Mouse (Mus musculus) forebrain, embryonic 16.5 days (tissue): ENCODE data around the gene Dhrs4. TPM values are rescaled to one million over a fixed set of nuclear protein-coding genes. Genes with fewer than 3 reads are reported as not detected.

Experiments
- ATAC-seq: fragments of 200-750 bp; cut with Nextera tagmentation; 2 replicates; pipeline ENCODE4 v1.8.0; 2017; ENCODE audit warnings: mild to moderate bottlenecking, moderate library complexity
- H3K27ac ChIP-seq: fragments of 300-500 bp; sonication (generic); 2 replicates; pipeline ENCODE4 v1.5.1; 2014; ENCODE audit warnings: low read length, control low read depth
- H3K27me3 ChIP-seq: fragments of 300-500 bp; sonication (generic); replicated peaks from 2 replicates; pipeline ENCODE4 v1.6.1; 2014; ENCODE audit warnings: low read length; ENCODE audit not compliant: control insufficient read depth, insufficient read depth
- H3K36me3 ChIP-seq: fragments of 300-500 bp; sonication (generic); 2 replicates; pipeline ENCODE4 v1.6.1; 2014; ENCODE audit not compliant: control insufficient read depth, insufficient read depth
- H3K4me1 ChIP-seq: fragments of 300-500 bp; sonication (generic); replicated peaks from 2 replicates; pipeline ENCODE4 v1.6.1; 2014; ENCODE audit warnings: low read length; ENCODE audit not compliant: control insufficient read depth, insufficient read depth
- H3K4me2 ChIP-seq: fragments of 300-500 bp; sonication (generic); 2 replicates; pipeline ENCODE4 v1.6.1; 2014; ENCODE audit warnings: mild to moderate bottlenecking, low read length, control low read depth
- H3K4me3 ChIP-seq: fragments of 300-500 bp; sonication (generic); replicated peaks from 2 replicates; pipeline ENCODE4 v1.5.1; 2014; ENCODE audit warnings: mild to moderate bottlenecking, low read length, control low read depth
- H3K9ac ChIP-seq: fragments of 300-500 bp; sonication (generic); replicated peaks from 2 replicates; pipeline ENCODE4 v1.6.1; 2014; ENCODE audit warnings: low read depth, low read length, control low read depth
- H3K9me3 ChIP-seq: fragments of 300-500 bp; sonication (generic); 2 replicates; pipeline ENCODE4 v1.6.1; 2016; ENCODE audit warnings: low read length; ENCODE audit not compliant: control insufficient read depth
- whole genome bisulfite sequencing: fragments of 180-500 bp; shearing (Covaris S2); extraction: QIAGEN DNeasy Blood & Tissue Kit; methylation state at CpG from one replicate; pipeline ENCODE4 v1.1.7; 2014; 5-methylcytosine and 5-hydroxymethylcytosine counted together
- polyA plus RNA-seq: library from polyadenylated mRNA; unstranded; fragments of >200 nt; fragmentation: Nextera tagmentation; extraction: Ambion mirVana; gene quantifications from 2 replicates; pipeline ENCODE4 v1.2.1, GENCODE M21; 2015

Gene Dhrs4
- polyA plus RNA-seq, 1 experiment from 2014 or later, result 43.3 TPM

DNA sequence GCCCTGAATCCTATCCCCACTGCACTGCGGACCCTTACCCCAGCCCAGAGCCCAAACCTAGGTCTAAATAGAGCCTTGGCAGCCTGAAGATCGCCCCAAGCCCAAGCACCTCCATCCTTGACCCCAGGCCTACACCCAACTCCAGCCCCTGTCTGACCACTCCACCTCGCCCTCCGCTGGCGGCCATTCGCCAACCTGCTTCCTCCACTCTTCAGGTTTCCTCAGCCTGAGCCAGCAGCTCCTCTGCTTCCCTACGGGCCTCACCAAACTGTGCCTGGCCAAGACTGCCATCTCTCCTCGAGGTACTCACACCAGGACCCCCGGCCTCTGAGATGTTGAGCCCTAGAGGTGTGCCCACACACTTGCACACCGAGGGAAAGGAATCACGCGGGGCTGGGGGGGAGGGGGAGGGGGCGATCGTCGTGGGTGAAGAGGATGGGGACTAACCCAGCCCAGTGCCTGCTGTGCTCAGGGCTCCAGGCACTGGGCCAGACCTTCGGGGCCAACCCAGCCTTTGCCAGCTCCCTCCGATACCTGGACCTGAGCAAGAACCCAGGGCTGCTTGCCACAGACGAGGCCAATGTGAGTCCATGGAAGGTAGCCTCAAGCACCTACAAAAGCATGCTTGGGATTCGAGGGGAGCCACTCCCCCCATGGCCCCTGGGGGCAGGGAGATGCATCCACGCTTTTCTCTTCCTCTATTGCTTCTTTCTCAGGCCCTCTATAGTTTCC lies 17.1 kb downstream of the Dhrs4 start:
- Histone ChIP-seq H3K4me1 (peaks cover 27% of the 10 kb centered on the region), H3K36me3 (peaks cover 9% of the 10 kb centered on the region; the same call in 1 of the 2 replicates), H3K27me3 (no peaks in the 10 kb centered on the region), H3K27ac (no peak overlapping the region), H3K9ac (no peak overlapping the region), H3K9me3 (no peaks in the 10 kb centered on the region), H3K4me2 (no peak overlapping the region), H3K4me3 (no peak overlapping the region)
- no peak for ATAC-seq
- WGBS, result 62% methylated on average over 16 of the region's 20 CpGs

DNA sequence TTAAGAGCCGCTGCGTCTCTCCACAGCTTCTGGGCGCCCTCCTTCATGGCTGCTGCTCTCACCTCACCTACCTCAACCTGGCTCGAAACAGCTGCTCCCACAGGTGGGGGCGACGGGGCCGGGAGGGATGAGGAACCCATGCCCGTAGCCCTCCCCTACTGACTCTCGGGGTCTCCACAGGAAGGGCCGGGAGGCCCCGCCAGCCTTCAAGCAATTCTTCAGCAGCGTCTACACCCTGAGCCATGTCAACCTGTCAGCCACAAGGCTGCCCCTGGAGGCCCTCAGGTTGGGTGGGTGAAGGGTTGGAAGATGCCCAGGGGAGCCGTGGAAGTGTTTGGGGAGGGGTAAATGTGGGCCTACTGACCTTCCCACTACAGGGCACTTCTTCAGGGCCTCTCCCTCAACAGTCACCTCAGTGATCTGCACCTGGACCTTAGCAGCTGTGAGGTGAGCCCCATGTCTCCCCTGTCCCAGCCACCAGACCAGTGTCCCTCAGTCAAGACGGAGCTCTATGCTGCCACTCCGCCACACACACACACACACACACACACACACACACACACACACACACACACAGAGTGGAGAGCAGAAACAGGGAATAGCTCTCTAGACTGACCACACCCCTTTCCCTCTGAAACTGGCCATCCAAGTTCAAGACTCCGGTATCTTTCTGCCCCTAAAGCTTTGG lies 18.3 kb downstream of the Dhrs4 start:
- ATAC-seq, result peak; percentile 12
- Histone ChIP-seq H3K9me3 (no peaks in the 10 kb centered on the region), H3K27me3 (no peaks in the 10 kb centered on the region), H3K27ac (no peak overlapping the region), H3K4me3 (no peak overlapping the region), H3K4me1 (peaks cover 22% of the 10 kb centered on the region), H3K4me2 (no peak overlapping the region), H3K36me3 (peaks cover 9% of the 10 kb centered on the region; the same call in 1 of the 2 replicates), H3K9ac (no peak overlapping the region)
- WGBS, result 76% methylated on average over 16 of the region's 16 CpGs

DNA sequence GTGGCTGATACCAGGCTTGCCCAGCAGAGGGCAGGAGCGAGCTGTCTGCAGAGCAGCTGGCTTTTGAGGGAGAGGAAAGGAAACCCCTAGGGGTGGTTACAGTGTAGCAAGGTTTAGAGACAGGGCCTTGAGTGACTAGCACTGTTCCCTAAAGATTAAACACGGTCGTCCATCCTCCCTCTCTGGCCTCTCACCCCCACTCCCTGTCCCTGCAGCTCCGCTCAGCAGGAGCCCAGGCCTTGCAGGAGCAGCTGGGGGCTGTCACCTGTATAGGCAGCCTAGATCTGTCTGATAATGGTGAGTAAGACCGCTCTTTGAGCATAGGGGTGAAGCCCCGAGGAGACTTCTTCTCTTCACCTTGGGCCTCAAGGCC lies 18.9 kb downstream of the Dhrs4 start:
- Histone ChIP-seq H3K27me3 (no peaks in the 10 kb centered on the region), H3K4me3 (no peak overlapping the region), H3K36me3 (peaks cover 11% of the 10 kb centered on the region), H3K9ac (no peak overlapping the region; the same call in 1 of the 2 replicates), H3K4me2 (no peak overlapping the region), H3K4me1 (peaks cover 17% of the 10 kb centered on the region), H3K27ac (no peak overlapping the region), H3K9me3 (no peaks in the 10 kb centered on the region)
- 29% methylated on average over 6 of the region's 6 CpGs for WGBS
- ATAC-seq, result peak; percentile 36

DNA sequence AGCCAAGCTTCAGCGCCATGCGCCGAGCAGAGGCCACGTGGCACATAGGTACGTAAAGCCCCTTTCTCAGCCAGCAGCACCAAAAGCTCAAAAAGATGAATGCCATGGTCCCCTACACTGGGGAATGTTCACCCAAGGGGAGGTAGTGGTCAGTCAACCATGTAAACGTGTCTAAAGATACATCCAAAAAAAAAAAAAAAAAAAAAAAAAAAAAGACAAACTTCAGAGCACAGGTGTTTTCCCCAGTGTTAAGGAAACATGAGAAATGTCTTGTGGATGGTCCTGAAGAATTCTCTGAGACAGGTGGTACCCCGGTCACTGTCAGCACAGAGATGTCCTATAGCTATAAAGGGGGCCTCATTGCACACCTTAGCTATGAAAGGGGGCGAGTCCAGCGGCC lies 27.1 kb downstream of the Dhrs4 start:
- Histone ChIP-seq H3K9ac (no peak overlapping the region), H3K4me3 (no peak overlapping the region), H3K36me3 (peaks cover 7% of the 10 kb centered on the region), H3K27ac (no peak overlapping the region), H3K4me1 (0 out of 2 replicates have a peak, but pooled peaks cover 2% of the 10 kb centered on the region), H3K27me3 (no peaks in the 10 kb centered on the region), H3K4me2 (no peak overlapping the region), H3K9me3 (no peaks in the 10 kb centered on the region)
- 87% methylated on average over 9 of the region's 9 CpGs for WGBS
- no peak for ATAC-seq

DNA sequence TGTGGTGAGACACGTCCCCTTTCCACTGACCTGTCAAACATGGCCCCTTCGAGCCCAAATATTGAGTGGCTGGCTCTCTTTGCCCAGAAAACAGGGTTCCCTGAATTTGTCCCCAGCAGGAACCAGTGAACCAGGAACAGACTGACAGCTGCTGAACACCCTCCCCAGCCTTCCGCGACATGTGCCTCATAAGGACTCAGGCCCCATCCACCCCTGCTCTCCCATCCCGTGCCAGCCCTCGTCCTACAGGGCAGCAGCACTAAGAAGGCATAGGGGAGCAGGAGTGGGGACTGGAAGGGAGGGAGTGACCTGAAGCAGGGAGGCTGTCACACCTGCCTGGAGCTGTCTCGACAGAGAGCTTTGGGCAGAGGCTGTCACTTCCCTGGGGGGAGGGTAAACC lies 29.2 kb downstream of the Dhrs4 start:
- H3K4me2 ChIP-seq, result no peak overlapping the region
- WGBS, result 62% methylated on average over 7 of the region's 7 CpGs
- no peak overlapping the region for H3K9ac ChIP-seq
- H3K9me3 ChIP-seq, result no peaks in the 10 kb centered on the region
- peaks cover 3% of the 10 kb centered on the region; the same call in 1 of the 2 replicates for H3K36me3 ChIP-seq
- no peak for ATAC-seq
- peaks cover 8% of the 10 kb centered on the region; the same call in 1 of the 2 replicates for H3K4me1 ChIP-seq
- no peak overlapping the region for H3K4me3 ChIP-seq
- H3K27me3 ChIP-seq, result no peaks in the 10 kb centered on the region
- no peak overlapping the region for H3K27ac ChIP-seq

DNA sequence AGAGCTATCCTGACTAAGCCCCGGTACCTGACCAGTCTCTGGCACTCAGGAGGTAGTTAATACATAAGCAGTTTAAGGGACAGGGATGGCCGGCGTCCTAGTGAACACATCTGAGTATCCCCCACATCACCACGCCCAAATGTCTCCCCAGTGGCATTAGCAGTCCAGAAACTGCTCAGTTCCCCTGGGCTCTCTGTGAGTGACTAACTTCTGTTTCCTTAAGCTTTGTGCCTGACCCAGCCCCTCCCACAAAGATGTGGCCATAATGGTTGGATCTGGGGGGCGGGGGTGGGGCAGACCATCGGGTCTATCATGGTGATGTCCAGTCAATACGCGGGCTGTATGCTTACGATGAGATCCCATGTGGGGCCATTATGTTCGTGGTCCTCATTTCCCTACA lies 31.0 kb downstream of the Dhrs4 start:
- H3K9ac ChIP-seq, result no peak overlapping the region
- no peaks in the 10 kb centered on the region for H3K36me3 ChIP-seq
- ATAC-seq, result no peak
- H3K4me1 ChIP-seq, result peaks cover 8% of the 10 kb centered on the region; the same call in 1 of the 2 replicates
- H3K9me3 ChIP-seq, result no peaks in the 10 kb centered on the region
- no peaks in the 10 kb centered on the region for H3K27me3 ChIP-seq
- H3K4me3 ChIP-seq, result no peak overlapping the region
- H3K4me2 ChIP-seq, result no peak overlapping the region
- 84% methylated on average over 10 of the region's 10 CpGs for WGBS
- no peak overlapping the region for H3K27ac ChIP-seq

DNA sequence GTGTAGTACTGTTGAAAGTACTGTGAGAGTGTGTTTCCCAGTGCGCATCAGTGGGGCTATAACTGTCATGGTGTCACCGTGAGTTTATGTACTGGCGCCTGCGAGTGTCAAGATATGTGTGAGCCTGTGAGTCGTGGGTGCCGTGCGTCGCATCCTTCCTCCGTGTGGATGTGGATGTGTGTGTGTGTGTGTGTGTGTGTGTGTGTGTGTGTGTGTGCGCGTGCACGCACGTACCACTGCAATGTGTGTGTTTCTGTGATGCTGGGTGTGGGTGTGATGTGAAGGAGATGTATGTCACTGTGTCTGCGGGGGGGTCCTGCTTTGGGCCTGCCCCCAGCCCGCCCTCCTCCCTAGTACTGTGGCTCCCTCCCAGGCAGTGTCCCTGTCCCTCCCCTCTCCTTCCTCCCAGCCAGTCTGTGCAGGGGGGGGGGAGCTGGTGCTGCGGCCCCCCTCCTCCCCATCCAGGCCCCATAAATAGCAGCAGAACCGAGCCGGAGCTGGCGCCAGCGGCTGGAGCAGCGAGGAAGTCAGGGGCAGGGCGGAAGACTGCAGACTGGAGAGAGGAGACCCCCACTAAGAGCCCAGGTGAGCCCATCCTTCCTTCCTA lies 31.7 kb downstream of the Dhrs4 start, which contains the start of gene Cpne6:
Cpne6 (plus strand) TSS at position 321 of the 607 bp plus-strand sequence.
- Histone ChIP-seq H3K9ac (no peak within 1 kb of the TSS; the same call in 1 of the 2 replicates), H3K9me3 (no peaks in the 10 kb centered on the region), H3K27ac (no peak within 1 kb of the TSS), H3K36me3 (no peaks in the 10 kb centered on the region), H3K4me1 (peaks cover 8% of the 10 kb centered on the region; the same call in 1 of the 2 replicates), H3K4me2 (no peak within 1 kb of the TSS), H3K4me3 (no peak within 1 kb of the TSS), H3K27me3 (no peaks in the 10 kb centered on the region)
- 68% methylated on average over 19 of the region's 22 CpGs for WGBS
- ATAC-seq, result 0 out of 2 replicates have a peak, but pooled peaks have one; percentile 23

DNA sequence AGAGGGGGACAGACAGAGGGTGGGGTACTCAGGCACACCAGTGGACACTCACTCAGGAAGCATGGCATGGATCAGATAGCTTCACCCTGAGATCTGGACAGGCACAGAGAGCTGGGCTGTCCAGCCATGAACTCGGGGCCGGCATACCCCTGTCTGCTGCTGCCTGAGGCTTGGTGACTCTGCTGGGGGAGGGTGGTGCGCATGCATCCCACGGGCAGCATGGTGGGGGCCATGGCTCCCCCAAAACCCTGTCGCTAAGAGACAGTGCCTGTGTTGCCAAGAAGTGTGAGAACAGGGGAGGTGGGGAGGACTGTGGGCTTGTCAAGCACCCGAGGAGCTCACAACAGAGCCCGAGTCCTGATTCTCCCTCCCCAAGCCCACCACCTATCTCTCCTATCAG lies 32.5 kb downstream of the Dhrs4 start:
- Histone ChIP-seq H3K9ac (no peak overlapping the region; the same call in 1 of the 2 replicates), H3K27me3 (no peaks in the 10 kb centered on the region), H3K4me3 (no peak overlapping the region), H3K4me2 (no peak overlapping the region), H3K36me3 (no peaks in the 10 kb centered on the region), H3K9me3 (no peaks in the 10 kb centered on the region), H3K4me1 (peaks cover 8% of the 10 kb centered on the region; the same call in 1 of the 2 replicates), H3K27ac (no peak overlapping the region)
- peak; percentile 23; the same call in 1 of the 2 replicates for ATAC-seq
- 46% methylated on average over 7 of the region's 7 CpGs for WGBS

DNA sequence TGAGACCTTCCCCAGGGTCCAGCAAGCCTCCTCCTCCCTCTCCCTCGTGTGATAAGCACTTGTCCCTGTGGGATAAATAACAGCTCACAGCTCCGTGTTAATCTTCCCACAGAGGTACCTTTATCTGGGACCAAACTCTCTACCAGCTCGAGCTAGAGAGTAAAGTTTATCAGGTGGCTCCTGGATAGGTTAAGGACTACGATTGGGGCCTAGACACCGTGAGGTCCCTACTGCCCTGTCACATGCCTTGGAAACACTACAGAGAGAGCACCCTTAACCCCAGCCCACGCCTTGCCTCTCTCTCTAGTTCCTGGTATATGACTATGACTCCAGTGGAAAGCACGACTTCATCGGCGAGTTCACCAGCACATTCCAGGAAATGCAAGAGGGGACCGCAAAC lies 35.4 kb downstream of the Dhrs4 start:
- ATAC-seq, result no peak

More for the DNA sequence above, 35.4 kb downstream of the Dhrs4 start:
- Histone ChIP-seq H3K9me3 (no peaks in the 10 kb centered on the region), H3K36me3 (no peaks in the 10 kb centered on the region), H3K4me1 (peaks cover 8% of the 10 kb centered on the region; the same call in 1 of the 2 replicates), H3K9ac (no peak overlapping the region), H3K27ac (no peak overlapping the region), H3K4me2 (no peak overlapping the region), H3K27me3 (no peaks in the 10 kb centered on the region), H3K4me3 (no peak overlapping the region)
- whole genome bisulfite sequencing, result 72% methylated on average over 10 of the region's 10 CpGs
